Mouse (Mus musculus): ENCODE results near the gene Ifna14. TPM values are rescaled to one million over a fixed set of nuclear protein-coding genes. Genes with fewer than 3 reads are reported as not detected.
"Not testable (repeated sequence)": the region's sequence is repeated elsewhere in the genome, so short reads cannot be mapped to it uniquely, and the experiment has no call there.

The Ifna14 gene
- polyA plus RNA-seq (2015; fragmentation: Nextera tagmentation; extraction: Ambion mirVana): not detected in 2 replicates

GRCm38 (mm10) chr4:88571698-88572097, at the start of gene Ifna14:
Gene Ifna14 (minus strand): TSS chr4:88571798.
- Histone ChIP-seq H3K36me3 (no peaks in the 10 kb centered on the region), H3K27me3 (no peaks in the 10 kb centered on the region), H3K9me3 (replicated peaks) (no peaks in the 10 kb centered on the region), H3K4me2 (no peak within 1 kb of the TSS), H3K9ac (no peak within 1 kb of the TSS), H3K4me3 (replicated peaks) (no peak within 1 kb of the TSS), H3K27ac (no peak within 1 kb of the TSS), H3K4me1 (no peaks in the 10 kb centered on the region)
- 85% methylated on average over 1 of the region's 1 CpGs for WGBS
- no peak for ATAC-seq (replicated peaks; ENCODE audit: low FRiP score)

GRCm38 (mm10) chr4:88603276-88603675, 31.7 kb upstream of the Ifna14 start, which contains the start of gene Ifna12:
Gene Ifna12 (minus strand): TSS chr4:88603376.
- Histone ChIP-seq H3K27me3 (no peaks in the 10 kb centered on the region), H3K9ac (no peak within 1 kb of the TSS), H3K4me2 (no peak within 1 kb of the TSS), H3K36me3 (no peaks in the 10 kb centered on the region), H3K27ac (no peak within 1 kb of the TSS), H3K9me3 (replicated peaks) (no peaks in the 10 kb centered on the region), H3K4me3 (replicated peaks) (no peak within 1 kb of the TSS), H3K4me1 (no peaks in the 10 kb centered on the region)
- no peak for ATAC-seq (replicated peaks; ENCODE audit: low FRiP score)

GRCm38 (mm10) chr4:88592285-88592684, 20.7 kb upstream of the Ifna14 start, which contains the start of gene Ifna9:
Gene Ifna9 (minus strand): TSS chr4:88592385.
- H3K9ac ChIP-seq: no peak within 1 kb of the TSS
- H3K9me3 ChIP-seq (replicated peaks): no peaks in the 10 kb centered on the region
- no peak within 1 kb of the TSS for H3K4me3 ChIP-seq (replicated peaks)
- no peaks in the 10 kb centered on the region for H3K4me1 ChIP-seq
- no peaks in the 10 kb centered on the region for H3K27me3 ChIP-seq
- H3K4me2 ChIP-seq: no peak within 1 kb of the TSS
- H3K27ac ChIP-seq: no peak within 1 kb of the TSS
- H3K36me3 ChIP-seq: no peaks in the 10 kb centered on the region
- ATAC-seq (replicated peaks; ENCODE audit: low FRiP score): no peak
- 90% methylated on average over 1 of the region's 1 CpGs for WGBS

GRCm38 (mm10) chr4:88561791-88562190, 9.8 kb downstream of the Ifna14 start:
- no peaks in the 10 kb centered on the region for H3K36me3 ChIP-seq
- WGBS: 96% methylated on average over 1 of the region's 1 CpGs
- no peak overlapping the region for H3K9ac ChIP-seq
- H3K4me1 ChIP-seq: no peaks in the 10 kb centered on the region
- no peaks in the 10 kb centered on the region for H3K9me3 ChIP-seq (replicated peaks)
- H3K4me3 ChIP-seq (replicated peaks): no peak overlapping the region
- H3K27me3 ChIP-seq: no peaks in the 10 kb centered on the region
- no peak overlapping the region for H3K4me2 ChIP-seq
- no peak overlapping the region for H3K27ac ChIP-seq
- no peak for ATAC-seq (replicated peaks; ENCODE audit: low FRiP score)

GRCm38 (mm10) chr4:88558145-88558544, 13.5 kb downstream of the Ifna14 start, which contains the start of gene Ifna15:
Gene Ifna15 (minus strand): TSS chr4:88558245.
- not testable (repeated sequence) for H3K4me2 ChIP-seq; H3K9me3 ChIP-seq (replicated peaks); H3K4me1 ChIP-seq; H3K9ac ChIP-seq; H3K27ac ChIP-seq; ATAC-seq (replicated peaks; ENCODE audit: low FRiP score); H3K36me3 ChIP-seq; H3K27me3 ChIP-seq; H3K4me3 ChIP-seq (replicated peaks)

GRCm38 (mm10) chr4:88550161-88550945, 21.2 kb downstream of the Ifna14 start:
- H3K4me3 ChIP-seq (replicated peaks): peak overlapping the region; percentile 37
- H3K9ac ChIP-seq: no peak overlapping the region

GRCm38 (mm10) chr4:88547986-88548385, 23.6 kb downstream of the Ifna14 start:
- H3K36me3 ChIP-seq: no peaks in the 10 kb centered on the region
- H3K27me3 ChIP-seq: 0 out of 2 replicates have a peak, but pooled peaks cover 5% of the 10 kb centered on the region
- H3K4me1 ChIP-seq: peaks cover 4% of the 10 kb centered on the region
- WGBS: 90% methylated on average over 1 of the region's 1 CpGs
- H3K27ac ChIP-seq: no peak overlapping the region
- ATAC-seq (replicated peaks; ENCODE audit: low FRiP score): no peak
- no peak overlapping the region for H3K9ac ChIP-seq
- H3K4me2 ChIP-seq: no peak overlapping the region
- no peaks in the 10 kb centered on the region for H3K9me3 ChIP-seq (replicated peaks)
- no peak overlapping the region for H3K4me3 ChIP-seq (replicated peaks)

More at GRCm38 (mm10) chr4:88550161-88550945, 21.2 kb downstream of the Ifna14 start:
- Histone ChIP-seq H3K4me1 (peaks cover 4% of the 10 kb centered on the region), H3K27me3 (0 out of 2 replicates have a peak, but pooled peaks cover 5% of the 10 kb centered on the region), H3K36me3 (no peaks in the 10 kb centered on the region), H3K9me3 (replicated peaks) (no peaks in the 10 kb centered on the region), H3K4me2 (peak overlapping the region; percentile 59), H3K27ac (no peak overlapping the region)
- WGBS: 30% methylated on average over 22 of the region's 22 CpGs
- peak; percentile 81; the same call in 1 of the 2 replicates for ATAC-seq (replicated peaks; ENCODE audit: low FRiP score)

- H3K36me3 ChIP-seq: no peaks in the 10 kb centered on the region
- no peaks in the 10 kb centered on the region for H3K9me3 ChIP-seq (replicated peaks)
- no peak overlapping the region for H3K4me2 ChIP-seq
- no peaks in the 10 kb centered on the region for H3K4me1 ChIP-seq
- 48% methylated on average over 2 of the region's 2 CpGs for WGBS
- ATAC-seq (replicated peaks; ENCODE audit: low FRiP score): peak; percentile 54; the same call in 1 of the 2 replicates
- H3K27ac ChIP-seq: no peak overlapping the region
- H3K9ac ChIP-seq: no peak overlapping the region
- no peak overlapping the region for H3K4me3 ChIP-seq (replicated peaks)
- H3K27me3 ChIP-seq: 0 out of 2 replicates have a peak, but pooled peaks cover 5% of the 10 kb centered on the region
Measured at GRCm38 (mm10) chr4:88543649-88544234, 27.9 kb downstream of the Ifna14 start.

GRCm38 (mm10) chr4:88537328-88537727, 34.3 kb downstream of the Ifna14 start:
- Histone ChIP-seq H3K4me1 (no peaks in the 10 kb centered on the region), H3K4me3 (replicated peaks) (no peak overlapping the region), H3K27me3 (no peaks in the 10 kb centered on the region), H3K36me3 (no peaks in the 10 kb centered on the region), H3K4me2 (no peak overlapping the region), H3K9me3 (replicated peaks) (no peaks in the 10 kb centered on the region), H3K9ac (no peak overlapping the region), H3K27ac (no peak overlapping the region)
- WGBS: 57% methylated on average over 12 of the region's 12 CpGs
- no peak for ATAC-seq (replicated peaks; ENCODE audit: low FRiP score)

- Histone ChIP-seq H3K4me3 (replicated peaks) (no peak overlapping the region), H3K4me2 (no peak overlapping the region), H3K27ac (no peak overlapping the region), H3K4me1 (no peaks in the 10 kb centered on the region), H3K27me3 (no peaks in the 10 kb centered on the region), H3K9ac (no peak overlapping the region), H3K9me3 (replicated peaks) (no peaks in the 10 kb centered on the region), H3K36me3 (no peaks in the 10 kb centered on the region)
- ATAC-seq (replicated peaks; ENCODE audit: low FRiP score): no peak
- WGBS: 49% methylated on average over 7 of the region's 7 CpGs
Measured at GRCm38 (mm10) chr4:88536640-88537039, 35.0 kb downstream of the Ifna14 start.

GRCm38 (mm10) chr4:88535742-88536141, 35.9 kb downstream of the Ifna14 start:
- peak; percentile 56; the same call in 1 of the 2 replicates for ATAC-seq (replicated peaks; ENCODE audit: low FRiP score)

GRCm38 (mm10) chr4:88534903-88535302, 36.7 kb downstream of the Ifna14 start:
- H3K4me2 ChIP-seq: no peak overlapping the region
- no peaks in the 10 kb centered on the region for H3K4me1 ChIP-seq
- H3K9ac ChIP-seq: no peak overlapping the region
- no peaks in the 10 kb centered on the region for H3K36me3 ChIP-seq
- no peak overlapping the region for H3K4me3 ChIP-seq (replicated peaks)
- no peak for ATAC-seq (replicated peaks; ENCODE audit: low FRiP score)
- H3K9me3 ChIP-seq (replicated peaks): no peaks in the 10 kb centered on the region
- 94% methylated on average over 1 of the region's 1 CpGs for WGBS
- H3K27ac ChIP-seq: no peak overlapping the region
- no peaks in the 10 kb centered on the region for H3K27me3 ChIP-seq

More at GRCm38 (mm10) chr4:88535742-88536141, 35.9 kb downstream of the Ifna14 start:
- no peaks in the 10 kb centered on the region for H3K27me3 ChIP-seq
- 100% methylated on average over 1 of the region's 1 CpGs for WGBS
- no peaks in the 10 kb centered on the region for H3K36me3 ChIP-seq
- H3K4me1 ChIP-seq: no peaks in the 10 kb centered on the region
- H3K4me3 ChIP-seq (replicated peaks): no peak overlapping the region
- no peaks in the 10 kb centered on the region for H3K9me3 ChIP-seq (replicated peaks)
- H3K27ac ChIP-seq: no peak overlapping the region
- H3K9ac ChIP-seq: no peak overlapping the region
- no peak overlapping the region for H3K4me2 ChIP-seq

Data from kidney, embryonic 15.5 days (tissue).